ENCODE assay signal across 36 mouse cellular contexts in genomic region chr15:91153311-91153710, GRCm38 (mm10). TPM values are rescaled to one million over a fixed set of nuclear protein-coding genes. Genes with fewer than 3 reads are reported as not detected.
A peak's percentile ranks its signal among the peaks of the same experiment; 100 is the strongest.
DNase-seq lines count a peak whose midpoint lies in the region; ATAC-seq and TF ChIP-seq lines count a peak whose summit lies in the region.
"Had no signal": no experiment of that assay in that cellular context is flagged by ENCODE, and none has a peak within 500 bp of the region (broad histone marks: within the 10 kb centered on the region; RNA-seq: fewer than 3 reads in every experiment).

No protein-coding gene starts in this region.

- peak; percentile 8 for DNase-seq in adrenal gland, adult 2 months
- DNase-seq in adrenal gland, postnatal 4 days (ENCODE audit: low spot score in 2 of 2): no peak
- peak; percentile 47 for DNase-seq in gastrocnemius, adult 2 months
- no peak for DNase-seq in gastrocnemius, postnatal 4 days (ENCODE audit: low spot score in 2 of 2)
- DNase-seq in retina, embryonic 14.5 days (ENCODE audit: low spot score): peak; percentile 0
- DNase-seq in retina, postnatal 1 day: no peak
- DNase-seq in skeletal muscle tissue, adult 2 months (ENCODE audit: low read depth, low spot score): peak; percentile 84
- DNase-seq: adrenal gland, adult 8-10 months; cerebellum, adult 11-12 months; cerebellum, adult 9-11 months; heart, adult 11 months; kidney, adult 2 months; kidney, postnatal 36 days; liver; thymus, adult 18-20 months; thymus, postnatal 25 days had no signal

- peak overlapping the region; percentile 90 for H3K27ac ChIP-seq in gastrocnemius, adult 2 months
- H3K27ac ChIP-seq: embryonic facial prominence, embryonic 12.5 days; heart, embryonic 10.5 days; heart, embryonic 15.5 days; layer of hippocampus, adult 2 months; left cerebral cortex, adult 2 months; liver, embryonic 15.5 days; midbrain, embryonic 10.5 days; neural tube, embryonic 15.5 days; stomach, postnatal 0 days had no signal

- peak overlapping the region; percentile 24 for H3K4me3 ChIP-seq in gastrocnemius, adult 2 months
- H3K4me3 ChIP-seq: embryonic facial prominence, embryonic 12.5 days; heart, embryonic 10.5 days; heart, embryonic 15.5 days; layer of hippocampus, adult 2 months; left cerebral cortex, adult 2 months; liver, embryonic 15.5 days; midbrain, embryonic 10.5 days; neural tube, embryonic 15.5 days had no signal

- ATAC-seq in frontal cortex, adult (ENCODE audit: low TSS enrichment): no peak
- ATAC-seq: hindbrain, embryonic 16.5 days had no signal

- intact Hi-C loops in gastrocnemius, adult 2 months (cut with DNase I): loop anchor here (5.0 kb wide), 2 partner anchors 39 to 101 kb away; partner anchors contain the start of gene Abcd2

- TF ChIP-seq CTCF in gastrocnemius, adult 2 months (IDR thresholded peaks at IDR 0.05): no peak

RNA-seq across cellular contexts. Expression of gene Abcd2, which starts 38.3 kb away (rescaled TPM):
- 10 to 100 TPM; 17.3 to 44.1 TPM for total RNA-seq in adrenal gland, adult 2 months (2021)
- 0.68 and 2.6 TPM in 2 replicates for polyA plus RNA-seq in adrenal gland, adult 2 months (2012; rRNA removed)
- 10 to 100 TPM in 1 of 2 experiments, 1 to 10 TPM in 1; 5.2 to 14.0 TPM for total RNA-seq in adrenal gland, postnatal 4 days (2021)
- 10 to 100 TPM; 17.0 to 21.3 TPM for total RNA-seq in gastrocnemius, adult 2 months (2021)
- 10 to 100 TPM; 11.9 to 13.7 TPM for total RNA-seq in gastrocnemius, postnatal 4 days (2021)
- total RNA-seq: MEL had no signal

RNA-seq across cellular contexts. Expression of gene CN725425, which starts 46.0 kb away (rescaled TPM):
- not detected for total RNA-seq in adrenal gland, adult 2 months (2021)
- polyA plus RNA-seq in adrenal gland, adult 2 months (2012; rRNA removed): not detected in 2 replicates
- not detected for total RNA-seq in adrenal gland, postnatal 4 days (2021)
- not detected for total RNA-seq in gastrocnemius, adult 2 months (2021)
- total RNA-seq in gastrocnemius, postnatal 4 days (2021): not detected
- total RNA-seq: adrenal gland, adult 8-10 months; left cerebral cortex, postnatal 36 days; megakaryocyte progenitor cell, adult 5-6 weeks; MEL; monocyte, adult 5-6 weeks had no signal
- polyA plus RNA-seq: embryonic facial prominence, embryonic 12.5 days; forebrain, embryonic 16.5 days; heart, embryonic 15.5 days; hindbrain, embryonic 11.5 days; hindbrain, embryonic 16.5 days; kidney, adult 2 months; kidney, embryonic 16.5 days; lung, embryonic 14.5 days; midbrain, embryonic 10.5 days; neural tube, embryonic 15.5 days; spleen, adult 2 months; stomach, postnatal 0 days had no signal

Comparison
In these comparisons a context has a peak if more than half of its experiments do, and no peak if none do; other contexts are left out.
1. DNase-seq: peak in adrenal gland, adult 2 months (single experiment), gastrocnemius, adult 2 months (single experiment), retina, embryonic 14.5 days (single experiment) and skeletal muscle tissue, adult 2 months (single experiment); none in adrenal gland, postnatal 4 days (0 of 2), gastrocnemius, postnatal 4 days (0 of 2) and retina, postnatal 1 day (single experiment).